Mouse (Mus musculus) small intestine, adult 2 months (tissue): ENCODE measurements around the gene AW549877. TPM values are rescaled to one million over a fixed set of nuclear protein-coding genes. Genes with fewer than 3 reads are reported as not detected.
A peak's percentile ranks its signal among the peaks of the same experiment; 100 is the strongest.

Experiments used
- H3K27ac ChIP-seq: fragments of 200-500 bp; 2 replicates; pipeline ENCODE4 v1.5.1; 2012; ENCODE audit warnings: low read depth, low read length, control low read depth, inconsistent platforms; ENCODE audit not compliant: insufficient read depth
- H3K27me3 ChIP-seq: fragments of 200-500 bp; 2 replicates; pipeline ENCODE4 v1.6.1; 2012; ENCODE audit warnings: mild to moderate bottlenecking, moderate library complexity, low read length, inconsistent platforms; ENCODE audit not compliant: control insufficient read depth, insufficient read depth
- H3K36me3 ChIP-seq: fragments of 200-500 bp; 2 replicates; pipeline ENCODE4 v1.6.1; 2012; ENCODE audit warnings: mild to moderate bottlenecking, low read length, control low read depth, inconsistent platforms; ENCODE audit not compliant: control insufficient read depth, insufficient read depth
- H3K4me1 ChIP-seq: fragments of 200-500 bp; 2 replicates; pipeline ENCODE4 v1.6.1; 2012; ENCODE audit warnings: low read length, inconsistent platforms, mixed read lengths; ENCODE audit not compliant: control insufficient read depth, insufficient read depth, insufficient read length
- H3K4me3 ChIP-seq: fragments of 200-500 bp; 2 replicates; pipeline ENCODE4 v1.5.1; 2012; ENCODE audit warnings: low read depth, mild to moderate bottlenecking, control low read depth, inconsistent platforms, low read length, moderate library complexity
- CTCF ChIP-seq: fragments of 200-500 bp; IDR thresholded peaks from 2 replicates; pipeline ENCODE4 v1.5.1; 2012; ENCODE audit warnings: low read depth, mild to moderate bottlenecking, control low read depth, inconsistent platforms, low read length, moderate library complexity, mixed read lengths; ENCODE audit not compliant: insufficient replicate concordance, insufficient read length; ENCODE audit errors: extremely low read depth
- POLR2A ChIP-seq: fragments of 200-500 bp; IDR thresholded peaks from 2 replicates; pipeline ENCODE4 v1.6.1; 2012; ENCODE audit warnings: low read depth, mild to moderate bottlenecking, control low read depth, inconsistent platforms, low read length, moderate library complexity
- WGBS: fragments of 180-500 bp; shearing (Covaris S2); methylation state at CpG from one replicate; pipeline ENCODE4 v1.1.7; 2018; 5-methylcytosine and 5-hydroxymethylcytosine counted together
- polyA plus RNA-seq: library from polyadenylated mRNA; depleted of rRNA; stranded (reverse); fragments of >200 nt; gene quantifications from 2 replicates; pipeline ENCODE4 v1.2.3, GENCODE M21; 2012

AW549877 gene
- polyA plus RNA-seq, 1 experiment, result 3.0 TPM

DNA sequence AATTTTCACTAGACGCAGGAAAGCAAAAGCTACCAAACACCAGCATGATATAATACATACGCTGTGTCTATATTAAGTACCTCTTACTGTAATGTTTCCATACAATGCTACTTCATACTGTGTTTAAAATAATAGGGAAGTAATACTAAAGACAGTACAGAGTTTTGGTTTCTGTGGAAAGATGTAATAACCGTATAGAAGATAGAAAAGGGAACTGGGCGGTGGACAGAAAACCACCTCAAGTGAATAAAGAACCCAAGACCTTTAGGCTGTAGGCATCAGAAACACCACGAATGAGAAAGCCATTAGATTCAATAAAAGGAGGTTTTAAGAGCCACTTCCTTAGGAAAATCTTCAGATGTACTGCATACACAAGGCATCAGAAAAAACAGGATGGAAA is 12.8 kb downstream of the AW549877 start:
- H3K27me3 ChIP-seq, result no peaks in the 10 kb centered on the region
- peaks cover 4% of the 10 kb centered on the region; the same call in 1 of the 2 replicates for H3K4me1 ChIP-seq
- peaks cover 27% of the 10 kb centered on the region for H3K36me3 ChIP-seq
- TF ChIP-seq CTCF, result no peak
- no peak for TF ChIP-seq POLR2A
- H3K27ac ChIP-seq, result no peak overlapping the region
- H3K4me3 ChIP-seq, result no peak overlapping the region
- WGBS, result 84% methylated on average over 5 of the region's 5 CpGs

DNA sequence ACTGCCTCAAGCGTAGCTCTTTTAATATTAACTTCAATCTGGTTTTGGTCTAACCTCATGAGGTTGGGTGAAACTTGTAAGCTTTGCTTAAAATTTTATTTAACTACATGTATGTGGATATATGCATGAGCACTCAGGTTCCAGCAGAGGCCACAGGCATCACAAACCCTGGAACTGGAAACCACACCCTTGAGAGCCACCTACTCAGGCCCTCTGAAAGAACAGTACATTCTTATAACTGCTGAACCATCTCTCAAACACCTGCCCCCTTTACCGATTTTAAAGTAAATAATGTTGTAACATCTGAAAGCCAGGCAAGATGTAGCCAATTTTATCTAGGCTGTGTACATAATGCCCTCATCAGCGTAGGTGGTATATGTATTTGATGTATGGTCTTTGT is 15.7 kb downstream of the AW549877 start:
- Histone ChIP-seq H3K4me1 (peaks cover 4% of the 10 kb centered on the region; the same call in 1 of the 2 replicates), H3K27ac (peak overlapping the region; percentile 93), H3K27me3 (no peaks in the 10 kb centered on the region), H3K36me3 (peaks cover 11% of the 10 kb centered on the region), H3K4me3 (no peak overlapping the region)
- TF ChIP-seq CTCF (no peak), POLR2A (no peak)
- 41% methylated on average over 3 of the region's 3 CpGs for WGBS

DNA sequence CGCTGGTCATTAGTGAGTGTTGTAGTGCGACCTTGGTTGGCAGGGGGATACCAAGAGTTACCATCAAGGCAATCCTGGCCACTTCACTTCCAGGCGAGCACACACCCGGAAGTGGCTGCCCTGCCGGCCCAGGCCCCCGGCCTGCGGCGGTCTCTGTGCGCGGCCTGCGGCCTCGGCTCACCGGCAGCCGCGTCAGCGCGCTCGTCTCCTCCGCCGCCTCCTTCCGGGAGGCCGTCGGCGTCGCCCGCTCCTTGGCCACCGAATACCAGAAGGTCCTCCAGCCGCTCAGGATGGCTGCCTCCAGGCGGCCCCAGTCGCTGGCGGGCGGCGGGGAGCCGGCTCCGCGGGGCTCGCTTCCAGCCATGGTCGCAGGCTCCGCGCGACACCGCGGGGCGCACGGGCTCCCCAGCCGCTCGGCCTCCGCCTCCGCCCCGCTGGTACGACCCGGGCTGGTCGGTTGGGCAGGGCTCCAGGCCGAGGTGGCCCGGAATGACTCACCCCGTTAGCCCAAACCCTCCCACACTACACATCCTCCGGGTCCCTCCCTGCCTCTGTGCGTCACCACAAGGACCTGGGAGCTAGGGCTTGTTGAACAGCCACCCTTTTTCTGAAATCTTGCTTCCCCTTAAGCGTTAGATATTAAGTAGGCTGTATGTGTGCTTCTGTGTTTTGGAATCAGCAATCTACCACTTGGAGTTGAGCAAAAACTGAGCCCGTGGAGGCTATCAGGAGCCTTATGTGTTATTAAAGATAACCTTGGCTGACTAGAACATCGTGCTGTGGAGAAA is 16.3 kb downstream of the AW549877 start, which contains the start of gene Fbxo4:
TSS of gene Fbxo4 (minus strand) at position 513 of the 788 bp plus-strand sequence.
- H3K4me1 ChIP-seq, result peaks cover 4% of the 10 kb centered on the region; the same call in 1 of the 2 replicates
- H3K27me3 ChIP-seq, result no peaks in the 10 kb centered on the region
- WGBS, result under 1% methylated on average over 61 of the region's 61 CpGs
- H3K36me3 ChIP-seq, result peaks cover 11% of the 10 kb centered on the region
- H3K4me3 ChIP-seq, result peak within 1 kb of the TSS; percentile 81
- TF ChIP-seq CTCF (no peak), POLR2A (peak; percentile 72)
- peak within 1 kb of the TSS; percentile 93 for H3K27ac ChIP-seq

DNA sequence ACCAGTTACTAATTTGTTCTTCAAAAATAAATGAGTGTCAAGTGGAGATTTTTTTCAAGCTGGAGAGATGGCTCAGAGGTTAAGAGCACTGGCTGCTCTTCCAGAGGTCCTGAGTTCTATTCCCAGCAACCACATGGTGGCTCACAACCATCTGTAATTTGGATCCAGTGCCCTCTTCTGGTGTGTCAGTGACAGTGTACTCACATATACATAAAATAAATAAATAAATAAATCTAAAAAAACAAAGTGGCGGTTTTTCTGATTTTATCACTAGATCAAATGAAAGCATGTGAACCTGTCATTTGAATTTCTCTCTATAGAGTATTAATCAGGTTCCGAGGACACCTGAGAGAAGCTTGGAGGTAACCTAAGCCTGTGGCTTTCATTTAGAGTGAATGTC is 17.3 kb downstream of the AW549877 start:
- 91% methylated on average over 2 of the region's 2 CpGs for whole genome bisulfite sequencing
- Histone ChIP-seq H3K4me3 (no peak overlapping the region), H3K4me1 (peaks cover 4% of the 10 kb centered on the region; the same call in 1 of the 2 replicates), H3K27me3 (no peaks in the 10 kb centered on the region), H3K27ac (no peak overlapping the region), H3K36me3 (peaks cover 8% of the 10 kb centered on the region)
- TF ChIP-seq POLR2A (no peak), CTCF (no peak)

DNA sequence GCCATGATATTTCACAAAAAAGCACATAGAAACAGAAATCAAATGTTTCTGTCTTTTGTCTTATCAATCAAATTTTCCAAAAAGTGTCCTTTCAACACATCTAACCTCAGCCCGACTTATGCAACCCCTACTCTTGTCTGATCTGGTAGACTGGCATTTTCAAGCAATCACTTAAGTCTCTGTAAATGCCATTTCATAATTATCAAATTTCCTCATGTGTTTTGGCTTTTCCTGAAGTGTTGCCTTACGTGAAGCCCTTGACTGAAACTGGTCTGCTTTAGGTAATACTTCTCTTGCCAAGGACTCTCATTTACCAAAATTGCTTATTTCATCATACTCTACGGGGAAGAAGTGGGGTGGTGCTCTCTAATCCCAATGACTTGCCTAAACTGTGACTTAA is 22.2 kb downstream of the AW549877 start:
- Histone ChIP-seq H3K4me1 (no peaks in the 10 kb centered on the region; the same call in 1 of the 2 replicates), H3K27ac (no peak overlapping the region), H3K27me3 (no peaks in the 10 kb centered on the region), H3K36me3 (peaks cover 10% of the 10 kb centered on the region), H3K4me3 (no peak overlapping the region)
- TF ChIP-seq CTCF (no peak), POLR2A (no peak)
- WGBS, result 87% methylated on average over 3 of the region's 3 CpGs

DNA sequence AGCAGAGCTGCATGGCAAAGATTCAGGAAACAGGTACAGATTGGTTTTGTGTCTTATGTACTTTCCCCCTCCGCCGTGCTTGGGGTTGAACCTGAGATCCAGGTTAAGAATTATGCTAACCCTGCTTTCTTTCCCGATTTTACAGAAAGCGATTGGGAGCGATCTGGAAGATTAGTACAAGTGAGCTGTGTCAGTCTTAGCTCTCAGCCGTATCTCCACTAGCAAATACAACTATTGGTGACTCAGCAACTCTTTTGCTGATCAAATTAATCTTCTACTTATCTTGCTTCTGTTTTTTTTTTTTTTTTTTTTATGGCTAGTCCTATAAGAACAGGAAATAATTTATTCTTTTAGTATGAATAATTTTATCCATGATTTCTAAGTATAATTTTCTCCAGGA is 25.4 kb downstream of the AW549877 start:
- peaks cover 10% of the 10 kb centered on the region for H3K36me3 ChIP-seq
- H3K27ac ChIP-seq, result peak overlapping the region; percentile 95
- no peaks in the 10 kb centered on the region; the same call in 1 of the 2 replicates for H3K4me1 ChIP-seq
- 38% methylated on average over 6 of the region's 6 CpGs for WGBS
- H3K27me3 ChIP-seq, result no peaks in the 10 kb centered on the region
- H3K4me3 ChIP-seq, result peak overlapping the region; percentile 51
- TF ChIP-seq POLR2A (no peak), CTCF (no peak)

DNA sequence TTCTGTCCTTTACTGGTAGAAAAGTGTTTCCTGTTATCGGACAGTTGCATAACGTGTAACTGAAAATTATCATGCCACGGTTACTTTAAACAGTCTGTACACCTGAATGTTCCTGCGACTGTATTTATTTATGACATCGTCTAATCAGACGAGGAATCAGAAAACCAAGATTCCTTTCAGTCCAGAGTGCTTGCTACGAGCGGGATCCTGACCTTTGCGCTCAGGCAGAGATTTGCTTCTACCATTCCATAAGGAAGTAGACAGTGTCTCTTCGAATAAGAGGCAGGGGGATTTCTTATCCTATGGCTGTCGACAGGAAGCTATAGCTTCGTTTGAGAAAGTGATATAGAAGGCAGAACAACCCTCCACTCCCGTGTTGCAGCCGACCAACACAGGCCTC is 25.8 kb downstream of the AW549877 start:
- Histone ChIP-seq H3K27ac (peak overlapping the region; percentile 95), H3K4me1 (no peaks in the 10 kb centered on the region; the same call in 1 of the 2 replicates), H3K36me3 (peaks cover 7% of the 10 kb centered on the region), H3K27me3 (no peaks in the 10 kb centered on the region), H3K4me3 (peak overlapping the region; percentile 51)
- 36% methylated on average over 14 of the region's 14 CpGs for WGBS
- no peak for TF ChIP-seq POLR2A
- no peak for TF ChIP-seq CTCF
